Comparison of ENCODE assay signal across 9 mouse cellular contexts in genomic region chr11:34123147-34123546, GRCm38 (mm10). TPM values are rescaled to one million over a fixed set of nuclear protein-coding genes. Genes with fewer than 3 reads are reported as not detected.
DNase-seq lines count a peak whose midpoint lies in the region; ATAC-seq lines count a peak whose summit lies in the region.
"Had no signal": no experiment of that assay in that cellular context is flagged by ENCODE, and none has a peak within 500 bp of the region (broad histone marks: within the 10 kb centered on the region; RNA-seq: fewer than 3 reads in every experiment).

No protein-coding gene starts in this region.

- no peak overlapping the region for H3K9ac ChIP-seq in forebrain, embryonic 12.5 days
- H3K9ac ChIP-seq in midbrain, embryonic 14.5 days (replicated peaks; ENCODE audit: low read length): no peak overlapping the region
- H3K9ac ChIP-seq in midbrain, embryonic 15.5 days: no peak overlapping the region

- 0 out of 2 replicates have a peak, but pooled peaks have one; percentile 23 for ATAC-seq in forebrain, embryonic 12.5 days (ENCODE audit: low FRiP score)
- ATAC-seq in midbrain, embryonic 14.5 days (ENCODE audit: low FRiP score, low TSS enrichment): no peak
- no peak; the same call in 1 of the 2 replicates for ATAC-seq in midbrain, embryonic 15.5 days (replicated peaks)

- DNase-seq in forebrain, embryonic 10.5 days (ENCODE audit: extremely low spot score, low spot score): no peak
- DNase-seq in midbrain, embryonic 14.5 days: peak; percentile 84
- DNase-seq in cerebellum, postnatal 14 days: peak; percentile 65 to 66
- peak; percentile 20 for DNase-seq in hindlimb bud, embryonic 11.5 days (ENCODE audit: extremely low spot score, low read depth, low spot score)
- DNase-seq in retina, embryonic 14.5 days (ENCODE audit: low spot score): peak; percentile 73
- no peak for DNase-seq in T-cell, adult 2 months (ENCODE audit: low spot score)

- no peak overlapping the region for H3K4me3 ChIP-seq in forebrain, embryonic 12.5 days (replicated peaks)
- H3K4me3 ChIP-seq in forebrain, embryonic 10.5 days: no peak overlapping the region
- H3K4me3 ChIP-seq in midbrain, embryonic 14.5 days (replicated peaks; ENCODE audit: low read depth, low read length): no peak overlapping the region
- H3K4me3 ChIP-seq in midbrain, embryonic 15.5 days: no peak overlapping the region

- H3K4me1 ChIP-seq in forebrain, embryonic 12.5 days: no peaks in the 10 kb centered on the region
- no peaks in the 10 kb centered on the region for H3K4me1 ChIP-seq in forebrain, embryonic 10.5 days
- no peaks in the 10 kb centered on the region for H3K4me1 ChIP-seq in midbrain, embryonic 14.5 days (ENCODE audit: control insufficient read depth, insufficient read depth, low read length)
- H3K4me1 ChIP-seq in midbrain, embryonic 15.5 days: no peaks in the 10 kb centered on the region

- H3K36me3 ChIP-seq in forebrain, embryonic 12.5 days (replicated peaks): no peaks in the 10 kb centered on the region
- no peaks in the 10 kb centered on the region for H3K36me3 ChIP-seq in forebrain, embryonic 10.5 days (replicated peaks)
- no peaks in the 10 kb centered on the region for H3K36me3 ChIP-seq in midbrain, embryonic 14.5 days (ENCODE audit: control insufficient read depth, insufficient read depth, low read length)
- H3K36me3 ChIP-seq in midbrain, embryonic 15.5 days (replicated peaks): no peaks in the 10 kb centered on the region

- WGBS in forebrain, embryonic 12.5 days: 14% methylated on average over 2 of the region's 2 CpGs
- 20% methylated on average over 2 of the region's 2 CpGs for WGBS in forebrain, embryonic 10.5 days
- 24% methylated on average over 2 of the region's 2 CpGs for WGBS in midbrain, embryonic 14.5 days
- 22% methylated on average over 2 of the region's 2 CpGs for WGBS in midbrain, embryonic 15.5 days

- no peak overlapping the region for H3K4me2 ChIP-seq in forebrain, embryonic 12.5 days
- no peak overlapping the region for H3K4me2 ChIP-seq in midbrain, embryonic 14.5 days (ENCODE audit: low read length)
- no peak overlapping the region for H3K4me2 ChIP-seq in midbrain, embryonic 15.5 days

- H3K27me3 ChIP-seq in forebrain, embryonic 12.5 days: 0 out of 2 replicates have a peak, but pooled peaks cover 7% of the 10 kb centered on the region
- H3K27me3 ChIP-seq in forebrain, embryonic 10.5 days (ENCODE audit: poor library complexity, severe bottlenecking): no peaks in the 10 kb centered on the region
- H3K27me3 ChIP-seq in midbrain, embryonic 14.5 days (ENCODE audit: control insufficient read depth, insufficient read depth, low read length): no peaks in the 10 kb centered on the region
- H3K27me3 ChIP-seq in midbrain, embryonic 15.5 days (replicated peaks): no peaks in the 10 kb centered on the region

- H3K9me3 ChIP-seq in forebrain, embryonic 12.5 days: no peaks in the 10 kb centered on the region
- H3K9me3 ChIP-seq in forebrain, embryonic 10.5 days: no peaks in the 10 kb centered on the region
- H3K9me3 ChIP-seq in midbrain, embryonic 14.5 days (ENCODE audit: control insufficient read depth, low read length): no peaks in the 10 kb centered on the region
- no peaks in the 10 kb centered on the region for H3K9me3 ChIP-seq in midbrain, embryonic 15.5 days

- H3K27ac ChIP-seq in forebrain, embryonic 12.5 days: no peak overlapping the region
- no peak overlapping the region for H3K27ac ChIP-seq in forebrain, embryonic 10.5 days
- no peak overlapping the region for H3K27ac ChIP-seq in midbrain, embryonic 14.5 days (replicated peaks; ENCODE audit: low read depth, low read length)
- H3K27ac ChIP-seq in midbrain, embryonic 15.5 days: no peak overlapping the region

RNA-seq across cellular contexts. Expression of gene 4930469K13Rik, which starts 24.8 kb away (rescaled TPM):
- polyA plus RNA-seq in forebrain, embryonic 12.5 days (2016; fragmentation: Nextera tagmentation; extraction: Ambion mirVana): not detected in 2 replicates
- polyA plus RNA-seq in forebrain, embryonic 10.5 days (2016; fragmentation: Nextera tagmentation; extraction: Ambion mirVana): not detected in 2 replicates
- not detected in 2 replicates for polyA plus RNA-seq in midbrain, embryonic 14.5 days (2014; fragmentation: Nextera tagmentation; extraction: Ambion mirVana)
- not detected in 2 replicates for polyA plus RNA-seq in midbrain, embryonic 15.5 days (2015; fragmentation: Nextera tagmentation; extraction: Ambion mirVana)
- polyA plus RNA-seq: heart, embryonic 16.5 days had no signal

Comparison
In these comparisons a context has a peak if more than half of its experiments do, and no peak if none do; other contexts are left out.
1. DNase-seq: peak in midbrain, embryonic 14.5 days (single experiment), cerebellum, postnatal 14 days (2 of 2), hindlimb bud, embryonic 11.5 days (single experiment) and retina, embryonic 14.5 days (single experiment); none in forebrain, embryonic 10.5 days (single experiment) and T-cell, adult 2 months (single experiment).